Mouse (Mus musculus): Measurements from ENCODE around the gene Znrf4.
A peak's percentile ranks its signal among the peaks of the same experiment; 100 is the strongest.

Gene Znrf4

DNA sequence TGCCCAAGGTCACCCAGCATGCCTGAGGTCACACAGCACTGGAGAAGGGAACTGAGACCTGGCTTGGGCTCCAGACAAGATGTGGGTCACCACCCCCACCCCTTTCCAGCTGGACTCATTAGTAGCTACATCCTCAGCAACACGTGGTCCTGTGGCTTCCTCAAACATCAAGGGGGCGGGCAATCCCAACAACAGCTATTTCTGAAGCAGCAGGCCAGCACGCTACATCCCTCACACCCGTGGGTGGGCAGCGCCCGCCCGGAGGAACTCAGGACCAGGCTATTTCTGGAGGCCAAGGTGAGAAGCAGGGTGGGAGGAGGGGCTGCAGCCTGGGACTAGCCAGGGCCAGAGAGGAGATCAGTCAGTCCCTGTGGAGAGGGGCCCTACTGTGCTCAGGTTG lies 43.4 kb downstream of the Znrf4 start:
- no peak for DNase-seq (ENCODE audit: low read depth, low spot score)

DNA sequence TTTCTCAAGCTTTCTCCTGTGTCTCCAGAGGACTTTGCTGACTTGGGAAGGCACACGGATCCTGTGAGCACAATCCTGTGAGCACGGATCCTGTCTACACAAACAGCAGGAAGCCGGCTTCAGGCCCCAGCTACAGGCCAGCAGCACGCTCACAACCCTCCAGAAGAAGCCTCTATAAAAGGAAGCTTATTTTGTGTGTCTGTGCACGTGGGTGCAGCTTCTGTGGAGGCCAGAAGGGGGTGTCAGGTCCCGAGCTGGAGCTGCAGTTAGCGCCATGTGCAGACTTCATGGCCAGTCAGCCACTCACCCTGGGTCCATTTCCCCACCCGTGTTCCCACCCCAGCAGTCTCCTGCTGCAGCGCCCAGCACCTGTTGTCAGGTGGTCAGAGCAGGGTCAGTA lies 43.9 kb downstream of the Znrf4 start:
- no peak for DNase-seq (ENCODE audit: low read depth, low spot score)

DNA sequence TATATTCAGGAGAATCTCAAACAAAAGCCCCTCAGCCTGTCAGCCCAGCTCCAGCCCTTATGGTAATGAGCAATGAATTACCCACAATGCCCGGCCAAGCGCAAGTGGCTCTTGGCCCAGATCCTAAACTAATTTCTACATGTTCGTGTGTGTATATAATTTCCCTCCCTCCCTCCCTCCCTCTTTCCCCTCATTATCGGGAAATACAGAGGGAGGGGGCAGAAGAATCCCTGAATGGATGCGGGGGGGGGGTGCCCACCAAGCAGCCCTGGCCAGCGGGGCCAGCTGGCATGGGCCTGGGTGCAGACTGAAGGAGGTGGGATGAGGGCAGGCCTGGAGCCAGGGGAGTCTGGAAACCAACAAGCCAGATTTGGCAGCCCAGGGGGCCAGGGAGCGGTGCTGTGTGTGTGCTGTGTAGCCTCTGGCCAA lies 44.8 kb downstream of the Znrf4 start:
- DNase-seq (ENCODE audit: low read depth, low spot score): no peak

DNA sequence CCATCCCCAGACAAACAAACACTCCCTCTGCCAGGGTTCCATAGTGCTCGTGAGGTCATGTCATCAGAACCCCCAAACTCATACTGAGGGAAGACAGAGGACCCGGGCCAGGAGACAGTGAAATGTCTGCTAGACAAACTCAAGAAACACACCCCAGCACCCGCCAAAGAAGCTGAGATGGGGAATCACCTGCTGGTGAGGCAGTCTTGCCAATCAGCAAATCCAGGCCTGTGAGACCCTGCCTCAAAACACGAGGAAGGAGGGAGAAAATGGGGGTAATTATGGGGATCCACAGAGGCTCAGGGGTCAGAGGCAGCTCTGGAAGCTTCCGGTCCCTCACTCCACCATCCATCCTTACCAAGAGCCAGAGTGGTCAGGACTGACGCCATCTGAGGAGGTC lies 45.5 kb downstream of the Znrf4 start:
- DNase-seq (ENCODE audit: low read depth, low spot score): no peak

DNA sequence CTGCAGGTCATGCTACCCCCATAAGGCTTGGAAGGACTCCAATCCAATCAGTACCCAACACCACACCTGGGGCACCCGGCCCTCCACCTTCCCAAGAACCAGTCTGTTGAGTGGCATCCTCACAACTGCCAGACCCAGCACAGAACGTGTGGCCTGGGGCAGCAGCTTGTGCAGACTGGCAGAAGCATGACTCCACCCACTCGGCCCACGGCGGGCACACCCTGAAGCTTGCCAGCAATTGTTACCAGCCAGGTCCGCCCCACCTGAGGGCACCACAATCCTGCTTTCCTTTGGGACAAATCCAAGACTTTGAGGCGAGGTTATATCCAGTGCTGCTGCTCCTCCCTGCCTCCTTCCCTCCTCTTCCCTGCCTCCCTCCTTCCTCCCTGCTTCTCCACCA lies 47.4 kb downstream of the Znrf4 start:
- no peak for DNase-seq (ENCODE audit: low read depth, low spot score)

DNA sequence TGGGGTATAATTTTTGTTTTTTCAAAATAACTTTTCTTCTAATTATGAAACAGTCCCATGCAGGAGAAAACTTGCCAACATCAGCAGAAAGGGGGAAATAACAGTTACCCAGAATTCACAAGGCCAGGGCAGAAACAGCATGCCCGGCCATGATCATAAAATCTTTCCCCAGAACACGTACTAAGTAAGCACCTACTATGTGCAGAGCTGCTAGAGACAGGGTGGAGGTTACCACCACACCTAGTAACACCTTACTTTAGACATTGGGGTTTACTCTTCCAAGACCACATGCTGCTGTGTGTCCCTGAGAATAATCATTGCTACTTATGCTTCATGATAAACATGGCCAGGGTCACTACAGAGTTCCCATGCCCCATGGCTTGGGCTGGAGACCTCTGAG lies 47.9 kb downstream of the Znrf4 start:
- no peak for DNase-seq (ENCODE audit: low read depth, low spot score)

DNA sequence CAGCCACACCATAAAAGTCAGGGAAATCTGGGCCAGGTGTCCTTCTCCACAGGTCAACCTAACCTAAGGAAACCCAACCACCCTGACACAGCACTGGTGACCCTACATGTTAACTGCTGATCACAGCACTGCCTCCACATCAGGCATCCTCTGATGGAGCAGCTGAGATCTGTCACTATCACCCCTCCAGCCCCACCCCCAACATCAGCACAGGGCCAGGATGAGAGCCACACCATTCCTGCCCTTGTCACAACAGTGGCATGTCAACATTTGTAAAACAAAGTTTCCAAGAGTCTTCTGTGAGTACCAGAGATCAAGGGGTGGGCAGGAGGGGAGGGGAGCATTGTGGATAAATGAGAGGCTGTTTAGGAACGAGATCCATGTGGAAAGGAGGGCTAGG lies 48.7 kb downstream of the Znrf4 start:
- DNase-seq (ENCODE audit: low read depth, low spot score): no peak

DNA sequence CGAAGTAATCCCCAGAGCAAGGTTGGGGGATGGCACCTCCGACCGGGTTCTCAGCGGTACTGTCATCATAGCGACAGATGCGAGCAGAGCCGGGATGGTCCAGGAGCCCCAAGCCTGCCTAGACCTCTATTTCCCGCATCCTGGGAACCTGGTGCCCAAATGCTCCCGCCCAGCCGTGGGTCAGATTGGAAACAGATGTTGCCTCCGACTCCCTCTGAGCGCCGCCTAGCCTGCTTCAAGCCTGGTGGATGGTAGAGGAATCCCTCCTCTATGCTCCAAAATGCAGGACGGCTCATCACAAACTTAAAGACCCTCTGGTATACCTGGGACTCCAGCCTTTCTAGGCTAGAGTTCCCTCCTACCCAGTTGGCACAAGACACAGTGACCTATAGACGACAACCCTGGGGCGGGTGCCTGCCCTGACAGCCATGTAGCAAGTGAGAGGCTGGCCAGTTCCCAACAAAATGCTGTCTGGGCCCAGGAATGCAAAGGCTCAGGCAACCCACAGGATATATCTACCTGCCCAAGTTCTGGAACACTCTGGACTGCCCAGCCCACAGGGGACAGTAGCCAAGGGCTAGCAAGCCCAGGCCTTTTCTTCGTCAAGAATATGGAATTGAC lies 49.3 kb downstream of the Znrf4 start:
- DNase-seq (ENCODE audit: low read depth, low spot score): peak; percentile 97

DNA sequence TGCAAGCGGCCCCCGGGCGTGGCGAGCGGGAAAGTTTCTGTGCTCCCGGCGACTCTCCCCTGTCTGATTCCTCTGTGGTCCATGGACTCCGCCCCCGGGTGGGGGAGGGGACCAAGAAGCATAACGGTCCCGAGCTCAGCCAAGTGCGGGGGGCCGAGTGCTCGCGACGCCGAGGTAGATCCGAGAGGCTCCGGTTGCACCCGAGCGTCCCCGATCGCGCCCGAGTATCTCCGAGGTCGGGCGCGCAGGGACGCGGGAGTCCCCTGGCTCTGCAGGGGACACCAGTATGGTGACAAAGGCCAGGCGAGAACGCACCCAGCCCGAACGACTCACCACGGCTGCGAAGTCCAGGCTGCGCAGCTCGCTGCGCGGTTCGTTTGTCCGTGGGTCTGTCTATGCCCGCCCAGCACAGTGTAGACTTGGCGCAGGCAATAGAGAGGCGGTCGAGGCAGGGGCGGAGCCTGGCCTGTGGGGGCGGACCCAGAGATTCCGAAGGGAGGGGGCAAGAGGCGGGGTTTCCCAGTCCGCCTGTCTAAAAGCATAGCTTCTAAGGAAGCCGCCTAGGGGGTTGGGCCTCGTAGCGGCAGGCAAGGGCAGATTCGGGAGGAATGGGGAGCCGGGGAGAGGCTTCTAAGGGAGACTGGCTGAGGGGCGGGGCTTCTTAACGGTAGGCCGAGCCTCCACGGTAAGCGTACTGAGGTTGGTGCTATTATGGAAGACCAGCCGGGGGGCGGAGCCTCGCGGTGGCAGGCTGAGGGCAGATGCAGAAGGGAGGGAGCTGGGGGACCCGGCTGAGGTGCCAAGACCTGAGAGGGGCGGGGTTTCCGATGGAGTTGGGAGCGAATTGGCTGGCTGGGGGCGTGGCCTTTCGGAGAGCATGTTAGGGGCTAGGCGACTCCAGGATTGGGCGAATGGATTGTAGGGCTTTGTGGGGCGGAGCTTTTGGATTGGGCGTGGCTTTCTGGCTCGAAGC lies 50.2 kb downstream of the Znrf4 start:
- peak; percentile 100 for DNase-seq (ENCODE audit: low read depth, low spot score)

Data from 3T3-L1 (cell line).